Mouse (Mus musculus) liver, embryonic 14.5 days (tissue): ENCODE results near the gene Myh6. TPM values are rescaled to one million over a fixed set of nuclear protein-coding genes. Genes with fewer than 3 reads are reported as not detected.

Source experiments
- ATAC-seq: fragments of 200-750 bp; cut with Nextera tagmentation; 2 replicates; pipeline ENCODE4 v1.8.0; 2017; ENCODE audit warnings: moderate number of reproducible peaks, mild to moderate bottlenecking, moderate library complexity; ENCODE audit not compliant: insufficient read depth
- DNase-seq, 3 experiments: peaks; one replicate each; pipeline ENCODE4 v3.0.0-alpha.2; 2012 to 2013; ENCODE audit warnings: low read depth in 3 of 3, low spot score in 3 of 3
- H3K27ac ChIP-seq: fragments of 300-500 bp; sonication (generic); 2 replicates; pipeline ENCODE4 v1.5.1; 2014; ENCODE audit warnings: moderate library complexity, mild to moderate bottlenecking, control low read depth, inconsistent platforms
- H3K27me3 ChIP-seq: fragments of 300-500 bp; sonication (generic); 2 replicates; pipeline ENCODE4 v1.6.1; 2014; ENCODE audit warnings: mild to moderate bottlenecking, low read length, moderate library complexity; ENCODE audit not compliant: control insufficient read depth, insufficient read depth
- H3K36me3 ChIP-seq: fragments of 300-500 bp; sonication (generic); replicated peaks from 2 replicates; pipeline ENCODE4 v1.6.1; 2014; ENCODE audit warnings: low read depth; ENCODE audit not compliant: control insufficient read depth, insufficient read depth
- H3K4me1 ChIP-seq, 2 experiments: fragments of 200-500 bp in 1 of 2; fragments of 300-500 bp in 1 of 2; sonication (generic) in 1 of 2; replicated peaks; 2 replicates each; pipeline ENCODE4 v1.6.1; 2012 to 2014; ENCODE audit warnings: antibody characterized with exemption in 1 of 2, inconsistent platforms in 1 of 2, low read length in 1 of 2; ENCODE audit not compliant: control insufficient read depth in 2 of 2, insufficient read depth in 2 of 2
- H3K4me2 ChIP-seq: fragments of 300-500 bp; sonication (generic); 2 replicates; pipeline ENCODE4 v1.6.1; 2014; ENCODE audit warnings: low read depth, mild to moderate bottlenecking, control low read depth, moderate library complexity
- H3K4me3 ChIP-seq, 2 experiments: fragments of 200-500 bp in 1 of 2; fragments of 300-500 bp in 1 of 2; sonication (generic) in 1 of 2; 2 replicates each; pipeline ENCODE4 v1.5.1; 2012 to 2014; ENCODE audit warnings: low read depth in 2 of 2, low read length in 2 of 2, mild to moderate bottlenecking in 2 of 2, control low read depth in 1 of 2, inconsistent platforms in 1 of 2, moderate library complexity in 1 of 2; ENCODE audit not compliant: insufficient read depth in 1 of 2
- H3K9ac ChIP-seq: fragments of 300-500 bp; sonication (generic); replicated peaks from 2 replicates; pipeline ENCODE4 v1.6.1; 2014; ENCODE audit warnings: mild to moderate bottlenecking, control low read depth, moderate library complexity
- H3K9me3 ChIP-seq: fragments of 300-500 bp; sonication (generic); 2 replicates; pipeline ENCODE4 v1.6.1; 2016; ENCODE audit warnings: low read length, mixed read lengths; ENCODE audit not compliant: control insufficient read depth
- CTCF ChIP-seq: IDR thresholded peaks from 2 replicates; pipeline ENCODE4 v1.5.1; 2016; ENCODE audit warnings: antibody characterized with exemption, low read depth, control low read depth
- EP300 ChIP-seq: IDR thresholded peaks from 2 replicates; pipeline ENCODE4 v1.6.1; 2016; ENCODE audit warnings: antibody characterized with exemption, low read depth
- WGBS: fragments of 180-500 bp; shearing (Covaris S2); extraction: QIAGEN DNeasy Blood & Tissue Kit; methylation state at CpG from one replicate; pipeline ENCODE4 v1.1.7; 2014; ENCODE audit not compliant: insufficient replicate concordance; 5-methylcytosine and 5-hydroxymethylcytosine counted together
- polyA plus RNA-seq, 2 experiments: library from polyadenylated mRNA; depleted of rRNA in 1 of 2; stranded (reverse) in 1 of 2; unstranded in 1 of 2; fragments of >200 nt; fragmentation: Nextera tagmentation in 1 of 2; extraction: Ambion mirVana in 1 of 2; gene quantifications; 2 replicates each; pipeline versions ENCODE4 v1.2.1 to v1.2.3; 2012 to 2014

Myh6 gene
- polyA plus RNA-seq, 2 experiments = 0.02 TPM; not detected in 1

- Histone ChIP-seq H3K4me2 (no peak within 1 kb of the TSS), H3K36me3 (no peaks in the 10 kb centered on the region), H3K9ac (no peak within 1 kb of the TSS), H3K4me1 (no peaks in the 10 kb centered on the region), H3K9me3 (no peaks in the 10 kb centered on the region), H3K4me3 (no peak within 1 kb of the TSS), H3K27me3 (no peaks in the 10 kb centered on the region), H3K27ac (no peak within 1 kb of the TSS)
- no peak for DNase-seq
- WGBS = 21% methylated on average over 8 of the region's 8 CpGs
- ATAC-seq = no peak
- no peak for TF ChIP-seq CTCF
- TF ChIP-seq EP300 = no peak
Measured at GRCm38 (mm10) chr14:54935904-54936830, 30.6 kb downstream of the Myh6 start, which contains the start of gene Cmtm5. Gene Cmtm5 (plus strand): TSS chr14:54936261.

DNA sequence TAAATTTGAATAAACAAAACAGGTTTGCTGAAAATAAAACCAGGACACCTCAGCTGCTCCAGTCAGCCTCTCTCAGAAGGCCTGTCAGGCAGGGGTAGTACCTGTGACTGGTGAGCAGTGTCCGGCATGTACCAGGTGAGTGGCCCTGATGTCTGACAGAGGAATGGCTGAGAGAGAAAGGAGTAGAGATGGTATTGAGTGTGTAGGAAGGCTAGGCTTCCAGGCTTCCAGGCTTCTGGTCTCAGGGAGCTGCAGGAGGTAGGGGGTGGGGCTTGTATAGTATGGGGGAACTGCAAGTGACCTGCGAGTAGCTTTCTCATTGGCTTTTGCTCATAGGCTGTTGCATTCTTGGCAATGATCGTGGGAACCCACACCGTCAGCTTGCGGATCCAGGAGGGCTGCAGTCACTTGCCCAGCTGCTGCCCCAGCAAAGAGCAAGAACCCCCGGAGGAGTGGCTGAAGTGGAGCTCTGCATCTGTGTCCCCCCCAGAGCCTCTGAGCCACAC, 34.0 kb downstream of the Myh6 start, which contains the start of gene Il25:
Gene Il25, plus strand, starts transcription at position 51 of the 506 bp plus-strand sequence.
- ATAC-seq (no peak), DNase-seq (no peak)
- Histone ChIP-seq H3K4me2 (no peak within 1 kb of the TSS), H3K9me3 (no peaks in the 10 kb centered on the region), H3K4me1 (no peaks in the 10 kb centered on the region), H3K4me3 (no peak within 1 kb of the TSS), H3K9ac (no peak within 1 kb of the TSS), H3K27ac (no peak within 1 kb of the TSS), H3K36me3 (no peaks in the 10 kb centered on the region), H3K27me3 (peaks cover 13% of the 10 kb centered on the region)
- WGBS = 48% methylated on average over 6 of the region's 6 CpGs
- TF ChIP-seq EP300 (no peak), CTCF (no peak)

GRCm38 (mm10) chr14:54930431-54930830, 36.3 kb downstream of the Myh6 start:
- Histone ChIP-seq H3K9ac (no peak overlapping the region), H3K4me2 (no peak overlapping the region), H3K27me3 (peaks cover 36% of the 10 kb centered on the region), H3K4me3 (no peak overlapping the region), H3K36me3 (no peaks in the 10 kb centered on the region), H3K27ac (no peak overlapping the region), H3K4me1 (no peaks in the 10 kb centered on the region), H3K9me3 (no peaks in the 10 kb centered on the region)
- no peak for TF ChIP-seq CTCF
- 20% methylated on average over 2 of the region's 2 CpGs for WGBS
- no peak for ATAC-seq
- DNase-seq = no peak

DNA sequence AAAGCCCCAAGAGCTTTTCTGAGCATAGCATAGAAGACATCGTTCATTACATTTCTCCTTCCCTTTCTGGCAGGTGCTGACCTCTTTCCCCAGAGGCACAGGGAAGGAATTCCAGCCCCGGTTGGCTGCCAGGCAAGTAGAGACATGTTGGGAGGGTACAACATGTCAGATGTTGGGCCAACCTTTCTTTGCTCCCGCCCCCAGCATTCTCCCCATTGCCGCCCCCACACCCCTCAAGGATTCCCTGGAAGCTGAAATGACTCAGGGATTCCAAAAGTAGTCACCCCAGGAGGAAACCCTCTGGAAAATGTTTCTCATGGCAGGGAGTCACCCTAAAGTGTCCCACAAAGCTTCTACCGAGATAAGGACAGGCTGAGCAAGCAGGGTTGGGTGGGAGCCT, 36.9 kb downstream of the Myh6 start:
- Histone ChIP-seq H3K4me2 (no peak overlapping the region), H3K27ac (no peak overlapping the region), H3K4me3 (no peak overlapping the region), H3K36me3 (no peaks in the 10 kb centered on the region), H3K4me1 (peaks cover 3 to 5% of the 10 kb centered on the region in 2 experiments), H3K9me3 (no peaks in the 10 kb centered on the region), H3K27me3 (peaks cover 42% of the 10 kb centered on the region), H3K9ac (no peak overlapping the region)
- ATAC-seq = no peak
- 53% methylated on average over 5 of the region's 5 CpGs for WGBS
- TF ChIP-seq EP300 = no peak
- DNase-seq = no peak

GRCm38 (mm10) chr14:54927296-54927695, 39.4 kb downstream of the Myh6 start:
- H3K27me3 ChIP-seq = peaks cover 43% of the 10 kb centered on the region
- DNase-seq = no peak
- no peak overlapping the region for H3K4me3 ChIP-seq
- ATAC-seq = no peak
- no peak overlapping the region for H3K4me2 ChIP-seq
- H3K9ac ChIP-seq = no peak overlapping the region
- TF ChIP-seq EP300 = no peak
- TF ChIP-seq CTCF = no peak
- peaks cover 8 to 12% of the 10 kb centered on the region in 2 experiments for H3K4me1 ChIP-seq
- WGBS = 23% methylated on average over 7 of the region's 7 CpGs
- H3K27ac ChIP-seq = no peak overlapping the region
- no peaks in the 10 kb centered on the region for H3K36me3 ChIP-seq
- no peaks in the 10 kb centered on the region for H3K9me3 ChIP-seq
